Mouse (Mus musculus) embryonic facial prominence, embryonic 14.5 days (tissue): Measurements from ENCODE around the gene Adprhl2. TPM values are rescaled to one million over a fixed set of nuclear protein-coding genes. Genes with fewer than 3 reads are reported as not detected.
A peak's percentile ranks its signal among the peaks of the same experiment; 100 is the strongest.

Source experiments
- ATAC-seq: fragments of 200-750 bp; cut with Nextera tagmentation; 2 replicates; pipeline ENCODE4 v1.8.0; 2017; ENCODE audit warnings: low read depth, moderate number of reproducible peaks, moderate TSS enrichment
- DNase-seq: peaks from one replicate; pipeline ENCODE4 v3.0.0-alpha.2; 2015; ENCODE audit warnings: low spot score
- H3K27ac ChIP-seq: fragments of 300-500 bp; sonication (generic); replicated peaks from 2 replicates; pipeline ENCODE4 v1.5.1; 2014; ENCODE audit warnings: low read depth, mild to moderate bottlenecking, low read length, moderate library complexity
- H3K27me3 ChIP-seq: fragments of 300-500 bp; sonication (generic); replicated peaks from 2 replicates; pipeline ENCODE4 v1.6.1; 2014; ENCODE audit warnings: low read length; ENCODE audit not compliant: control insufficient read depth, insufficient read depth
- H3K36me3 ChIP-seq: fragments of 300-500 bp; sonication (generic); 2 replicates; pipeline ENCODE4 v1.6.1; 2014; ENCODE audit warnings: low read length, mixed read lengths; ENCODE audit not compliant: control insufficient read depth, insufficient read depth
- H3K4me1 ChIP-seq: fragments of 300-500 bp; sonication (generic); 2 replicates; pipeline ENCODE4 v1.6.1; 2014; ENCODE audit warnings: antibody characterized with exemption, low read length; ENCODE audit not compliant: control insufficient read depth, insufficient read depth
- H3K4me2 ChIP-seq: fragments of 300-500 bp; sonication (generic); 2 replicates; pipeline ENCODE4 v1.6.1; 2014; ENCODE audit warnings: low read depth, mild to moderate bottlenecking, low read length, moderate library complexity, mixed read lengths
- H3K4me3 ChIP-seq: fragments of 300-500 bp; sonication (generic); 2 replicates; pipeline ENCODE4 v1.5.1; 2014; ENCODE audit warnings: low read depth, mild to moderate bottlenecking, low read length
- H3K9ac ChIP-seq: fragments of 300-500 bp; sonication (generic); 2 replicates; pipeline ENCODE4 v1.6.1; 2014; ENCODE audit warnings: low read depth, mild to moderate bottlenecking, low read length, moderate library complexity, mixed read lengths
- H3K9me3 ChIP-seq: fragments of 300-500 bp; sonication (generic); 2 replicates; pipeline ENCODE4 v1.6.1; 2016; ENCODE audit warnings: low read length; ENCODE audit not compliant: control insufficient read depth
- WGBS: fragments of 180-500 bp; shearing (Covaris S2); extraction: QIAGEN DNeasy Blood & Tissue Kit; methylation state at CpG from one replicate; pipeline ENCODE4 v1.1.7; 2014; 5-methylcytosine and 5-hydroxymethylcytosine counted together
- polyA plus RNA-seq: library from polyadenylated mRNA; unstranded; fragments of >200 nt; fragmentation: Nextera tagmentation; extraction: Ambion mirVana; gene quantifications from 2 replicates; pipeline ENCODE4 v1.2.1, GENCODE M21; 2014

The Adprhl2 gene
- polyA plus RNA-seq, 1 experiment from 2014 or later, result 49.7 TPM

DNA sequence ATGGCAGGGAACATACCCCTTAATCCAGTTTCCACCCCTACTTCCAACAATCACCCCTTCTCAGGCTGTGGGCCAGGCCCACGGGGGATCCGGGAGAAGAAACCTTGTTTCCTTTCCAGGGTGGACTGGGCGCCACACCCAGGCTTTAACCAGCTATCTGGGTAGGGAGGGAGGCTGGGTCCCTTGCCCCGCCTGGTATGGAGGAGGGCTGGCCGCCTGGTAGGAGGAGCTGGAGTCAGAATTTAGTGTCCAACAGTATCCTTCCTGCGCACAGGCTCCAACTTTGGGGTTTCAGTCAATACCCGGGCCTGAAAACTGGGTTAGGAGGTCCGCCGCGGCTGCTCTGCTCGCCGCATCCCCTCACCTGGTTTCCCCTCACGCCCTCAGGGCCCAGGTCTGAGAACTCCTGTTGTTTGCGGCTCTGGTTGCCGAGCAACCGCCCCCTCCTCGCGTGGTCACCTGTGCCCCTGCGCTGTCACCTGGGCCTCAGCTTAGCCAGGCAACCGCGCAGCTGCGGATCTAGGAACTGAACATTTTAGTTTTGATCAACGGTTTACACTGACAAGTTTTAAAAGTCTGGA lies 3.9 kb upstream of the Adprhl2 start, which contains the start of gene Tekt2:
Gene Tekt2 (minus strand): TSS at position 408 of the 581 bp plus-strand sequence.
- peak; percentile 77 for DNase-seq
- H3K27me3 ChIP-seq, result peaks cover 6% of the 10 kb centered on the region; the same call in 1 of the 2 replicates
- peak; percentile 62 for ATAC-seq
- peak within 1 kb of the TSS; percentile 56 for H3K4me2 ChIP-seq
- peak within 1 kb of the TSS; percentile 73 for H3K27ac ChIP-seq
- peak within 1 kb of the TSS; percentile 51 for H3K9ac ChIP-seq
- H3K9me3 ChIP-seq, result no peaks in the 10 kb centered on the region
- peaks cover 24% of the 10 kb centered on the region for H3K4me1 ChIP-seq
- H3K36me3 ChIP-seq, result no peaks in the 10 kb centered on the region
- peak within 1 kb of the TSS; percentile 28 for H3K4me3 ChIP-seq
- 10% methylated on average over 22 of the region's 23 CpGs for WGBS

DNA sequence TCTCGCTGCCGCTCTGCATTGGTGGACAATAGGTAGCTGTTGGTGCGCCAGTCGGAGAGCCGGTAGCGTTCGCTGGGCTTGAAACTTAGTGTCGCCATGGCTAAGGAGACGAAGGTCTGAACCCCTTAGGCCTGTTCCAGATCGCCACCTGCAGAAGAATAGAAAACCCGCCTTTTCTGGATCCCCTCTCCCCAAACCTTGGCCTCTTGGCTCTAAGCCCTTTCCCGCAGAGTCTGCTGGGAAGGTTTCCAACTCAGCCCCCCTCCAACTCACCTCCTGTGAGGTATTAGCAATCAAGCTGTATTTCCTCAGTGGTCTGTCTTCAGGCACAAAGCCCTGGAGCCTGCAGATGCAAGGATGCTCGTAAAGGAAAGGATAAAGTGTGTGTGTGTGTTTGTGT lies 3.4 kb upstream of the Adprhl2 start:
- Histone ChIP-seq H3K4me1 (peaks cover 26% of the 10 kb centered on the region), H3K9ac (peak overlapping the region; percentile 51), H3K27ac (peak overlapping the region; percentile 73), H3K9me3 (no peaks in the 10 kb centered on the region), H3K4me3 (peak overlapping the region; percentile 28; the same call in 1 of the 2 replicates), H3K27me3 (peaks cover 6% of the 10 kb centered on the region; the same call in 1 of the 2 replicates), H3K4me2 (peak overlapping the region; percentile 56), H3K36me3 (no peaks in the 10 kb centered on the region)
- DNase-seq, result peak; percentile 70
- peak; percentile 23; the same call in 1 of the 2 replicates for ATAC-seq
- WGBS, result 20% methylated on average over 13 of the region's 13 CpGs

DNA sequence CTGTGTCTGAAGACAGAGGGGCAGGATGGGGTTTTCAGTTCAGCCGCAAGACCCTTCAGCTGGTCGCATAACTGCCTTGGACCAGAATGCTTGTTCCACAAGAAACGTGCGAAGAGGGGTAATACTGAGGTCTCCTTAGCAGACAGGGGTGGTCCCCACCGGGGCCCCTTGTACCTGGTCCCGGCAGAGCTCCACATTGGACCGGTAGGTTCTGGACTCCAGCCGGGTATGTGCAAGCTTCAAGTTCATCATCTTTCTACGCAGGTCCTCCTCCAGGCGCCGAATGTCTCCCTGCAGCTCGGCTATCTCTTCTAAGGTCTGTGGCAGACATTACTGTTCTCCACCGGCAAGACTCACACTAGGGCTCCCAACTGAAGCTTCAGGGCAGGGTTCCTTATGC lies 1.1 kb upstream of the Adprhl2 start:
- Histone ChIP-seq H3K36me3 (peaks cover 10% of the 10 kb centered on the region), H3K27me3 (peaks cover 6% of the 10 kb centered on the region; the same call in 1 of the 2 replicates), H3K9me3 (no peaks in the 10 kb centered on the region), H3K9ac (no peak overlapping the region), H3K4me1 (peaks cover 26% of the 10 kb centered on the region), H3K27ac (no peak overlapping the region), H3K4me2 (no peak overlapping the region), H3K4me3 (no peak overlapping the region)
- DNase-seq (no peak), ATAC-seq (no peak)
- 93% methylated on average over 13 of the region's 13 CpGs for WGBS

DNA sequence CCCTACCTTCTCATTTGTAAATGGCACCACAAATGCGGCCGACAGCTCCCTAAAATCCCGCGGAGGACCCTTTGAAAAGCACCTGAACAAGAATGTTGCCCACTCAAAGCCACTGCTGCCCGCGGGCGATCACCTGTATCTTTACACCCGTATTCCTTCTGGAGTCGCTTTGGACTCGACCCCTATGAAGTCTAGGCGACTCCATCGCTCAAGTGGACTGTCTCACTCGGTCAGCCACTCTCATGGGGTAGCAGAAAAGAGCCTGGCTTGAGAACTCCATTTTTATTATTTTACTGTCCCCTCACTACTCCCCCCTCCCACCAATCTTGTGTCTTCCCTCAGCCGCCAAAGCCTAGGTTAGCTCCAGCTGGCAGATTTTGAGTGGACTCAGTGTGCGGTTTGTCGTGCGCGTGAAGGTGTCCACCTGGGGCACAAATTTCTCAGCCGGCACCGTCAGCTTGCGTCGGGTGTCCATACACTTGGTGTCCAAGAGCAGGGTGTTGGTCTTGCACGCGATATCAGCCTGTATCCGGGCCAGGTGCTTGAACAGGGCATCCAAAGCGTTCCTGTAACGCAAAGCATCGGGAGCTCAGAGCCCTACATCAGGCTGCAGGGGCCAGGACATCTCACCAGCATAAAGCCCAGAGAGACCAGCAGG lies 480 bp upstream of the Adprhl2 start:
- peaks cover 17% of the 10 kb centered on the region for H3K36me3 ChIP-seq
- peak overlapping the region; percentile 81 for H3K9ac ChIP-seq
- H3K27me3 ChIP-seq, result peaks cover 6% of the 10 kb centered on the region; the same call in 1 of the 2 replicates
- ATAC-seq (no peak), DNase-seq (no peak)
- H3K9me3 ChIP-seq, result no peaks in the 10 kb centered on the region
- 58% methylated on average over 28 of the region's 28 CpGs for WGBS
- no peak overlapping the region for H3K27ac ChIP-seq
- peaks cover 26% of the 10 kb centered on the region for H3K4me1 ChIP-seq
- peak overlapping the region; percentile 75 for H3K4me3 ChIP-seq
- H3K4me2 ChIP-seq, result peak overlapping the region; percentile 63

DNA sequence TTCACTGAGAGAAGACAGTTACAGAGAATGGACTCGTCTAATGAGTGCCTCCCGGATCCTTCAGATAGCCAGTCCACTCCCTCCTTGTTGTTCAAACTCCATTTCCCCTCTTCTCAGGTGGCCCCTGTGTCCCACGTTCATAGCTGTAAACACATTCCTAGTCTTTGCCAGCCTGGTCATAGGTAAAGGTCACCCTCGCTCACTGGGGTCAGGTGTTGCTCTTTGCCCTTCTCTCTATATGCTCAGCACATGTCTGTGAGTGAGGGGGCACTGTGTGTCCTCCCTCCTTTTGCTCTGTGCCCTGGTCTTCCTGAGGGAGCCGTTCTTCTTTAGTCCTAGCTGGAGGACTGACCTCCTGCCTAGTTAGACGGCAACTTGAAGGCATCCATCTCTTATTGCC lies 1.7 kb downstream of the Adprhl2 start:
- Histone ChIP-seq H3K9me3 (no peaks in the 10 kb centered on the region), H3K36me3 (peaks cover 33% of the 10 kb centered on the region), H3K9ac (no peak overlapping the region), H3K4me2 (no peak overlapping the region), H3K4me1 (peaks cover 21% of the 10 kb centered on the region), H3K27me3 (peaks cover 2% of the 10 kb centered on the region; the same call in 1 of the 2 replicates), H3K27ac (no peak overlapping the region), H3K4me3 (no peak overlapping the region)
- no peak for ATAC-seq
- DNase-seq, result no peak
- 83% methylated on average over 6 of the region's 6 CpGs for WGBS

DNA sequence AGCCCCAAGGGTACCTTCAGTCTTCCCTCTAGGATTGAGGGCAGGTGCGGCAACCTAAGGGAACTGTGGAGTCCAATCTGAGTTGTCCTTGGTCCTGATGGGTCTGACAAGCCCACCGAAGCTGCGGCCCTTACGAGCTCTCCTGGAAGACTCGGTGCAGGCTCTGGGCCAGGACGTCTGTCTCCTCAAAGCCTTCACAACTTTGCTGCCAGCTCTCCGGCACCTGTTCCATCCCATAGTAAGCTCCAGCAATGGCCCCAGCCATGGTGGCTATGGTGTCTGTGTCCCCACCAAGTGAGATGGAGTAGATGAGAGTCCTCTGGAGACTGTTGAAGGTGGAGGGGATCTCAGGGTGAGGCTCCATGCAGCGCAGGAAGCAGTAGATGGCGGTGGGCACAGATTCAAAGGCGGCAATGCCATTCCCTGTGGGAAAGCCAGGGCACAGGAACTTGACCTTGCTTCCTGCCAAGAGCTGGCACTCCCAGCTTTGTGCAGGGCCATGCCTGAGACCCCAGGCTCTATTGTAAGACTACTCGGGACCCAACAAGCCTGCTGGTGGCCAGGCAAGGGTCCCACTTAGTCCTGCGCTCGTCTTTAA lies 5.0 kb downstream of the Adprhl2 start:
- ATAC-seq (no peak), DNase-seq (no peak)
- no peak overlapping the region for H3K4me3 ChIP-seq
- peaks cover 33% of the 10 kb centered on the region for H3K36me3 ChIP-seq
- peaks cover 38% of the 10 kb centered on the region for H3K4me1 ChIP-seq
- no peak overlapping the region for H3K4me2 ChIP-seq
- WGBS, result 88% methylated on average over 13 of the region's 13 CpGs
- no peaks in the 10 kb centered on the region for H3K27me3 ChIP-seq
- H3K9ac ChIP-seq, result no peak overlapping the region
- H3K9me3 ChIP-seq, result no peaks in the 10 kb centered on the region
- no peak overlapping the region for H3K27ac ChIP-seq

DNA sequence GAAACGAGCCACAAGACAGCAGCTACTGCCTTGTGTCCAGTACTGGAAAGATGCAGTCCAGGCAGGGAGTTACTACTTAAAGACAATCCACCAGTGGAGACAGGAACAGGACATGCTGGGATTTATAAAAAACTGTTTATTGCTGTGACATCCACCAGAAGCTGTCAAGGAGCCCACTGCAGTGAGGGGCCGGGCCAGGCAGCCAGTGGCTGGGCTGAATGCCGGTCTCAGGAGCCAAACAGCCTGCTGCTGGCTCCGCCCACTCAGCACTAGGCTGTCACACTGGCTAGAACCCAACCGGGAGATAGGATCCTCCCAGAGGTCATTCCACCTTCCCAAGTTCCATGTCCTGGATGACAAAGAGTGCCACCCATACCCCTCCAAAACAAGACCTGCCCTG lies 5.6 kb downstream of the Adprhl2 start:
- no peak for ATAC-seq

DNA sequence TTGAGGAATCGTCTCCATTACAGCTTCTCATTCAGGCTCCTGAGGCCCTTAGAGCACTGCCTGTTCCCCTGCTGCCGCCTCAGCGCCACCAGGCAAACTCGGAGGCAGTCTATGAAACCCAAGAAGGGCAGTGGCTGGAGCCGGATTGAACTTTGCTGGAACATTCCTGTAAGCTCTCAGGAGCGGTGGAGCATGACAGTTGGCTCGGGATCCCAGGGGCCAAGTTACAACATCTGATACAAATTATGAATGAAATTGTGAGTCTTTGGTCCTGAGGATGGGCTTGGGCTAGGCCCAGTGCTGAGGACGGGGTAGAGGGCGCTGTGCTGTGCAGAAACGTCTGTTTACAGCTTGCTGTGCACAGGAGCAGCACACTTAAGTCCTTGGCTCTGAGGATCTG lies 7.1 kb downstream of the Adprhl2 start:
- H3K4me2 ChIP-seq, result no peak overlapping the region
- WGBS, result 16% methylated on average over 10 of the region's 10 CpGs
- peaks cover 32% of the 10 kb centered on the region for H3K4me1 ChIP-seq
- ATAC-seq (peak; percentile 66), DNase-seq (peak; percentile 91)
- peak overlapping the region; percentile 83 for H3K27ac ChIP-seq
- no peaks in the 10 kb centered on the region for H3K9me3 ChIP-seq
- H3K4me3 ChIP-seq, result no peak overlapping the region
- H3K9ac ChIP-seq, result no peak overlapping the region
- H3K36me3 ChIP-seq, result peaks cover 38% of the 10 kb centered on the region
- H3K27me3 ChIP-seq, result no peaks in the 10 kb centered on the region

More for the DNA sequence above, 5.6 kb downstream of the Adprhl2 start:
- Histone ChIP-seq H3K9me3 (no peaks in the 10 kb centered on the region), H3K36me3 (peaks cover 33% of the 10 kb centered on the region), H3K27me3 (no peaks in the 10 kb centered on the region), H3K27ac (no peak overlapping the region), H3K4me2 (no peak overlapping the region), H3K9ac (no peak overlapping the region), H3K4me3 (no peak overlapping the region), H3K4me1 (peaks cover 38% of the 10 kb centered on the region)
- 53% methylated on average over 3 of the region's 5 CpGs for WGBS
- DNase-seq, result no peak
